Mouse (Mus musculus) urinary bladder, postnatal 0 days (tissue): Measurements from ENCODE around the gene Chmp3. TPM values are rescaled to one million over a fixed set of nuclear protein-coding genes. Genes with fewer than 3 reads are reported as not detected.

ENCODE experiments used
- polyA plus RNA-seq: library from polyadenylated mRNA; unstranded; fragments of >200 nt; fragmentation: Nextera tagmentation; extraction: Ambion mirVana; gene quantifications from 2 replicates; pipeline ENCODE4 v1.2.1, GENCODE M21; 2015

The Chmp3 gene
- polyA plus RNA-seq, result 84.3 and 98.8 TPM in 2 replicates

DNA sequence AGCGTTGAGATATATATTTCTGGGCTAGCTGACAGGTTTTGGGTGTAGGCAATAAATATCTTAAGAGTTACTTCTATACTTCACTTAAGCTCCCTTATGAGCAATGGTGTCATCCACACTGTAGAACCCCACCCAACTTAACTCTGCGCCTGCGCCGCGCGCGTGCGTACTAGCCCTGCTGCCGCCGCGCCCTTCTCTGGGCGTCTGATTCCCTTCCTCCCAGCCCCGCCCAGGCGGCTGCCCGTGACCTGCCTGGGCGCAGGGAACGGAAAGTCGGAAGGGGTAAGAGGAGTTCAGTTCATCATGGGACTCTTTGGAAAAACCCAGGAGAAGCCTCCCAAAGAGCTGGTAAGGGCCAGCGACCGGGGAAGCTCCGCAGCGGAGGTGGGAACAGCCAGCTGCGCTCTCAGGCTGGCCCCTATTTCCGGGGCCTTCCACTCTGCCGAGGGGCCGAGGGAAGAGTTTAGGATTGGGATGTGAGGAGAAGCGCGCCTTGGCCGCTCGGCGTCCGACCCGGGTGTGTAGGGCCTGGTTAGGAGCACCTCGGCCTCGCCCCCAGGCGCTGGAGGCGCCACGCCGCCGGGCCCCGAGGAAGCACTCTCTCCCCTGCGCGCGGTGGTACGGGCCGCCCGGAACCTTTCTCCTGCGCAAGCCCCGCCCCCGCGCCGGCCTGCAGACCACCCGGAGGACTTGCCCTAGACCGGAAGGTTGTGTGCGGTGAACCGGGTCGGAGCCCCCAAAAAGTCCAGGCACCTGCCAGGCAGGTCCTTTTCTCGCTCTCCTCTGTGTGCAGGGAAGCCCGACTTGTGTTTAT, at the start of gene Chmp3:
TSS of gene Chmp3 (plus strand) at position 112 of the 814 bp plus-strand sequence.

Other genes with a start within 250 kb of the Chmp3 start
- gene Smyd1, start 221.6 kb upstream of the Chmp3 start, polyA plus RNA-seq, result 0.31 and 0.52 TPM in 2 replicates
- gene Cd8b1, start 221.0 kb upstream of the Chmp3 start, polyA plus RNA-seq, result 0.08 TPM in 1 of 2 replicates, not detected in the other
- gene Cd8a, start 170.4 kb upstream of the Chmp3 start, polyA plus RNA-seq, result not detected in 2 replicates
- 8.5 and 8.8 TPM in 2 replicates for gene Rmnd5a, start 103.2 kb upstream of the Chmp3 start, polyA plus RNA-seq
- 16.4 and 18.8 TPM in 2 replicates for gene Rnf103, start 49.9 kb upstream of the Chmp3 start, polyA plus RNA-seq
- 16.8 and 17.2 TPM in 2 replicates for gene Kdm3a, start 89.2 kb downstream of the Chmp3 start, polyA plus RNA-seq
- gene Reep1, start 163.8 kb downstream of the Chmp3 start, polyA plus RNA-seq, result 10.8 and 14.5 TPM in 2 replicates